Mouse (Mus musculus) hindbrain, embryonic 12.5 days (tissue): ENCODE data around the gene Gm10974. TPM values are rescaled to one million over a fixed set of nuclear protein-coding genes. Genes with fewer than 3 reads are reported as not detected.

Experiments
- ATAC-seq: fragments of 200-750 bp; cut with Nextera tagmentation; 2 replicates; pipeline ENCODE4 v1.8.0; 2017; ENCODE audit warnings: moderate TSS enrichment; ENCODE audit not compliant: low FRiP score
- H3K27ac ChIP-seq: fragments of 300-500 bp; sonication (generic); 2 replicates; pipeline ENCODE4 v1.5.1; 2016; ENCODE audit warnings: mild to moderate bottlenecking
- H3K27me3 ChIP-seq: fragments of 300-500 bp; sonication (generic); 2 replicates; pipeline ENCODE4 v1.6.1; 2016; ENCODE audit warnings: mild to moderate bottlenecking
- H3K36me3 ChIP-seq: fragments of 300-500 bp; sonication (generic); 2 replicates; pipeline ENCODE4 v1.6.1; 2016; ENCODE audit warnings: mild to moderate bottlenecking
- H3K4me1 ChIP-seq: fragments of 300-500 bp; sonication (generic); 2 replicates; pipeline ENCODE4 v1.6.1; 2016
- H3K4me2 ChIP-seq: fragments of 300-500 bp; sonication (generic); replicated peaks from 2 replicates; pipeline ENCODE4 v1.6.1; 2016; ENCODE audit warnings: mild to moderate bottlenecking
- H3K4me3 ChIP-seq: fragments of 300-500 bp; sonication (generic); 2 replicates; pipeline ENCODE4 v1.5.1; 2016; ENCODE audit warnings: mild to moderate bottlenecking
- H3K9ac ChIP-seq: fragments of 300-500 bp; sonication (generic); 2 replicates; pipeline ENCODE4 v1.6.1; 2016; ENCODE audit warnings: mild to moderate bottlenecking, moderate library complexity
- H3K9me3 ChIP-seq: fragments of 300-500 bp; sonication (generic); replicated peaks from 2 replicates; pipeline ENCODE4 v1.6.1; 2016; ENCODE audit warnings: mild to moderate bottlenecking
- WGBS: fragments of 180-500 bp; shearing (Covaris S2); methylation state at CpG from one replicate; pipeline ENCODE4 v1.1.7; 2016; 5-methylcytosine and 5-hydroxymethylcytosine counted together
- polyA plus RNA-seq: library from polyadenylated mRNA; unstranded; fragments of >200 nt; fragmentation: Nextera tagmentation; extraction: Ambion mirVana; gene quantifications from 2 replicates; pipeline ENCODE4 v1.2.1, GENCODE M21; 2016

Gm10974 gene
- not detected in 2 replicates for polyA plus RNA-seq

GRCm38 (mm10) chr7:66365904-66366303, at the start of gene Gm10974:
Gene Gm10974 (plus strand): TSS chr7:66365905.
- Histone ChIP-seq H3K9ac (no peak within 1 kb of the TSS), H3K27ac (no peak within 1 kb of the TSS), H3K9me3 (no peaks in the 10 kb centered on the region), H3K4me2 (no peak within 1 kb of the TSS), H3K4me3 (no peak within 1 kb of the TSS), H3K36me3 (no peaks in the 10 kb centered on the region), H3K4me1 (no peaks in the 10 kb centered on the region), H3K27me3 (no peaks in the 10 kb centered on the region)
- 60% methylated on average over 2 of the region's 2 CpGs for WGBS
- no peak for ATAC-seq

DNA sequence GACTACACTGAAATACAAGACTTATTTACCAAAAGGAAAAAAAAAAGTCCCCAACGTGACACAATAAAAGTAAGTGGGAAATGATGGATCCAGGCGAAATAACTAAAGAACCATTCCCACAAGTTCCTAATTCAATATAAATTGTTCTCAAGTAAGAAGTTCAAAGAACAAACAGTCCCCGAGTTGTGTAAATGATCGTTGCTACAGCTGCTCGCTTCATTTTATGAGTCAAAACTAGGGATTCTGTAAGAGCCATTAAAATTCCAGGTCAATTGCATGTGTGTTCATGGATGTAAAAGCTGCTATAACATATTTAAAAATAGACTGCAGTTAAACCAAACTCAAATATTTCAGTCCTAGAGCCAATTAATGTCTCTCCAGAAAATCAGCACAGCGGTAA, 47.6 kb upstream of the Gm10974 start:
- Histone ChIP-seq H3K4me3 (no peak overlapping the region), H3K27ac (no peak overlapping the region), H3K4me1 (peaks cover 5% of the 10 kb centered on the region; the same call in 1 of the 2 replicates), H3K36me3 (no peaks in the 10 kb centered on the region), H3K4me2 (no peak overlapping the region), H3K9me3 (no peaks in the 10 kb centered on the region; the same call in 1 of the 2 replicates), H3K27me3 (no peaks in the 10 kb centered on the region), H3K9ac (no peak overlapping the region)
- WGBS: 90% methylated on average over 6 of the region's 6 CpGs
- no peak for ATAC-seq

DNA sequence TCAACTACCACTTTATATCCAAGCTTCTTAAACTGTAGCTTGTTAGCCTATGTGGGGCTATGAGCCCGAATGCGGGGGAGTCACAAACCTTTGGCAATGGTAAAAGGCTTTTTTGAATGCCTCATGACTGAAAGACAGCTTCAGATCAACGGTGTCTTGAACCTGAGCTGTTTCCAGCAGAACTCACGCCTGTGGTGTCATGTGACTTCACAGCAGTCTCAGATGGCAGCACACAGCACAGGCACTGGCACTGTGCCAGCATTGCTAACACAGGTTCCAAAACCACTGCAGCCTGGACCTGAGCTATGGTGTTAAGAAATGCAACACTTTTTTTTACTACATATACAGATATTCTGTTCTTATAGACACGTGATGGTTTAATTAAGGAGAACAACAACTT, 44.7 kb upstream of the Gm10974 start:
- Histone ChIP-seq H3K27ac (no peak overlapping the region), H3K9ac (no peak overlapping the region), H3K27me3 (no peaks in the 10 kb centered on the region), H3K9me3 (no peaks in the 10 kb centered on the region; the same call in 1 of the 2 replicates), H3K36me3 (no peaks in the 10 kb centered on the region), H3K4me3 (no peak overlapping the region), H3K4me2 (no peak overlapping the region), H3K4me1 (peaks cover 5% of the 10 kb centered on the region; the same call in 1 of the 2 replicates)
- 56% methylated on average over 5 of the region's 5 CpGs for WGBS
- ATAC-seq: no peak

GRCm38 (mm10) chr7:66323252-66324015, 42.3 kb upstream of the Gm10974 start:
- no peak overlapping the region for H3K9ac ChIP-seq
- no peak overlapping the region for H3K4me2 ChIP-seq
- 73% methylated on average over 9 of the region's 9 CpGs for WGBS
- ATAC-seq: no peak
- no peaks in the 10 kb centered on the region for H3K36me3 ChIP-seq
- no peaks in the 10 kb centered on the region for H3K27me3 ChIP-seq
- H3K27ac ChIP-seq: no peak overlapping the region
- no peaks in the 10 kb centered on the region for H3K9me3 ChIP-seq
- no peak overlapping the region for H3K4me3 ChIP-seq
- H3K4me1 ChIP-seq: peaks cover 5% of the 10 kb centered on the region; the same call in 1 of the 2 replicates

GRCm38 (mm10) chr7:66325419-66326053, 40.2 kb upstream of the Gm10974 start:
- no peaks in the 10 kb centered on the region for H3K9me3 ChIP-seq
- no peak for ATAC-seq
- H3K4me3 ChIP-seq: no peak overlapping the region
- no peak overlapping the region for H3K4me2 ChIP-seq
- no peak overlapping the region for H3K9ac ChIP-seq
- no peaks in the 10 kb centered on the region for H3K36me3 ChIP-seq
- H3K27me3 ChIP-seq: no peaks in the 10 kb centered on the region
- peaks cover 5% of the 10 kb centered on the region; the same call in 1 of the 2 replicates for H3K4me1 ChIP-seq
- 69% methylated on average over 3 of the region's 3 CpGs for WGBS
- H3K27ac ChIP-seq: no peak overlapping the region

GRCm38 (mm10) chr7:66327516-66327915, 38.2 kb upstream of the Gm10974 start:
- no peak overlapping the region for H3K27ac ChIP-seq
- 78% methylated on average over 2 of the region's 2 CpGs for WGBS

GRCm38 (mm10) chr7:66330610-66331009, 35.1 kb upstream of the Gm10974 start:
- Histone ChIP-seq H3K27ac (no peak overlapping the region), H3K27me3 (no peaks in the 10 kb centered on the region), H3K36me3 (no peaks in the 10 kb centered on the region), H3K4me2 (no peak overlapping the region), H3K9ac (no peak overlapping the region), H3K9me3 (no peaks in the 10 kb centered on the region), H3K4me1 (no peaks in the 10 kb centered on the region), H3K4me3 (no peak overlapping the region)
- no peak for ATAC-seq
- WGBS: 89% methylated on average over 9 of the region's 9 CpGs

More at GRCm38 (mm10) chr7:66327516-66327915, 38.2 kb upstream of the Gm10974 start:
- Histone ChIP-seq H3K9ac (no peak overlapping the region), H3K4me2 (no peak overlapping the region), H3K4me3 (no peak overlapping the region), H3K27me3 (no peaks in the 10 kb centered on the region), H3K9me3 (no peaks in the 10 kb centered on the region), H3K4me1 (no peaks in the 10 kb centered on the region), H3K36me3 (no peaks in the 10 kb centered on the region)
- ATAC-seq: no peak

GRCm38 (mm10) chr7:66332340-66332739, 33.4 kb upstream of the Gm10974 start:
- no peak overlapping the region for H3K4me2 ChIP-seq
- H3K27me3 ChIP-seq: no peaks in the 10 kb centered on the region
- no peaks in the 10 kb centered on the region for H3K36me3 ChIP-seq
- H3K9me3 ChIP-seq: no peaks in the 10 kb centered on the region
- H3K9ac ChIP-seq: no peak overlapping the region
- no peak overlapping the region for H3K4me3 ChIP-seq
- 88% methylated on average over 8 of the region's 8 CpGs for WGBS
- no peak for ATAC-seq
- no peak overlapping the region for H3K27ac ChIP-seq
- no peaks in the 10 kb centered on the region for H3K4me1 ChIP-seq

DNA sequence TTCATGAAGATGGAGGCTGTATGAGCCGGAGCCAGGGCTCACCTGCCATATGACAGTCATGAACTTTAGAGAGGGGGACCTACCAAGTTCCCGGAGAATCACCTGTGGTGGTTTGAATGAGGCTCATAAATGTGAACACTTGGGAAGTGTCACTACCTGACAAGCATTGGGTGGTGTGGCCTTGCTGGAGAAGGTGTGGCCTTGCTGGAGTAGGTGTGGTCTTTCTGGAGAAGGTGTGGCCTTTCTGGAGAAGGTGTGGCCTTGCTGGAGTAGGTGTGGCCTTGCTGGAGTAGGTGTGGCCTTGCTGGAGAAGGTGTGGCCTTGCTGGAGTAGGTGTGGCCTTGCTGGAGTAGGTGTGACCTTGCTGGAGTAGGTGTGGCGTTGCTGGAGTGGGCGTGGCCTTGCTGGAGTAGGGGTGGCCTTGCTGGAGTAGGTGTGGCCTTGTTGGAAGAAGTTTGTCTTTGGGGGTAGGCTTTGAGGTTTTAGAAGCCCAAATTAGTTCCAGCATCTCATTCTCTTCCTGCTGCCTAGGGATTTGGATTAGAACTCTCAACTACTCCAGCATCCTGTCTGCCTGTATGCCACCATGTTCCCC, 31.7 kb upstream of the Gm10974 start:
- Histone ChIP-seq H3K4me2 (no peak overlapping the region), H3K9ac (no peak overlapping the region), H3K9me3 (no peaks in the 10 kb centered on the region), H3K27me3 (no peaks in the 10 kb centered on the region), H3K4me3 (no peak overlapping the region), H3K4me1 (no peaks in the 10 kb centered on the region), H3K27ac (no peak overlapping the region), H3K36me3 (no peaks in the 10 kb centered on the region)
- ATAC-seq: no peak
- 83% methylated on average over 4 of the region's 4 CpGs for WGBS

- no peak for ATAC-seq
- Histone ChIP-seq H3K9ac (no peak overlapping the region), H3K9me3 (no peaks in the 10 kb centered on the region), H3K4me1 (peaks cover 3% of the 10 kb centered on the region; the same call in 1 of the 2 replicates), H3K4me2 (no peak overlapping the region), H3K27me3 (no peaks in the 10 kb centered on the region), H3K27ac (no peak overlapping the region), H3K36me3 (no peaks in the 10 kb centered on the region), H3K4me3 (no peak overlapping the region)
- WGBS: 91% methylated on average over 2 of the region's 2 CpGs
Observed at GRCm38 (mm10) chr7:66336955-66337354, 28.8 kb upstream of the Gm10974 start.

- Histone ChIP-seq H3K9ac (no peak overlapping the region), H3K9me3 (no peaks in the 10 kb centered on the region), H3K4me1 (peaks cover 6% of the 10 kb centered on the region; the same call in 1 of the 2 replicates), H3K4me2 (no peak overlapping the region), H3K27ac (no peak overlapping the region), H3K36me3 (no peaks in the 10 kb centered on the region), H3K27me3 (no peaks in the 10 kb centered on the region), H3K4me3 (no peak overlapping the region)
- no peak for ATAC-seq
- WGBS: 53% methylated on average over 5 of the region's 5 CpGs
Observed at GRCm38 (mm10) chr7:66339625-66340024, 26.1 kb upstream of the Gm10974 start.

- Histone ChIP-seq H3K4me3 (no peak overlapping the region), H3K36me3 (no peaks in the 10 kb centered on the region), H3K9ac (no peak overlapping the region), H3K27me3 (no peaks in the 10 kb centered on the region), H3K4me2 (no peak overlapping the region), H3K9me3 (no peaks in the 10 kb centered on the region), H3K4me1 (peaks cover 6% of the 10 kb centered on the region; the same call in 1 of the 2 replicates), H3K27ac (no peak overlapping the region)
- WGBS: 55% methylated on average over 3 of the region's 3 CpGs
- ATAC-seq: no peak
Observed at GRCm38 (mm10) chr7:66340044-66340443, 25.7 kb upstream of the Gm10974 start.
